Mouse (Mus musculus) liver, embryonic 14.5 days (tissue): ENCODE measurements around the gene 4930518I15Rik.

Experiments used
- CTCF ChIP-seq: IDR thresholded peaks from 2 replicates; pipeline ENCODE4 v1.5.1; 2016; ENCODE audit warnings: antibody characterized with exemption, low read depth, control low read depth
- EP300 ChIP-seq: IDR thresholded peaks from 2 replicates; pipeline ENCODE4 v1.6.1; 2016; ENCODE audit warnings: antibody characterized with exemption, low read depth

GRCm38 (mm10) chr2:156874760-156875510 lies 17.2 kb upstream of the 4930518I15Rik start:
- TF ChIP-seq CTCF (no peak), EP300 (no peak)
